Mouse (Mus musculus) MEL (cell line): ENCODE data around the gene Erg. TPM values are rescaled to one million over a fixed set of nuclear protein-coding genes. Genes with fewer than 3 reads are reported as not detected.

Experiments
- DNase-seq: peaks from one replicate; pipeline ENCODE4 v3.0.0; 2011; ENCODE audit warnings: low read depth, low spot score
- H3K27ac ChIP-seq: 2 replicates; pipeline ENCODE4 v1.5.1; 2012; ENCODE audit warnings: low read depth, mild to moderate bottlenecking, control low read depth, low read length, moderate library complexity; ENCODE audit not compliant: control insufficient read depth
- H3K27me3 ChIP-seq, 2 experiments: fragments of 150-350 bp in 1 of 2; sonication (generic) in 1 of 2; 2 replicates each; pipeline ENCODE4 v1.6.1; 2012; ENCODE audit warnings: low read length in 2 of 2, mild to moderate bottlenecking in 2 of 2, improper control_type of control experiment in 1 of 2, moderate library complexity in 1 of 2; ENCODE audit not compliant: insufficient read depth in 2 of 2, control insufficient read depth in 1 of 2
- H3K36me3 ChIP-seq, 2 experiments: 2 replicates each; pipeline ENCODE4 v1.6.1; 2012 to 2014; ENCODE audit warnings: low read length in 2 of 2, improper control_type of control experiment in 1 of 2, inconsistent platforms in 1 of 2, mild to moderate bottlenecking in 1 of 2; ENCODE audit not compliant: insufficient read depth in 2 of 2, control insufficient read depth in 1 of 2
- H3K4me1 ChIP-seq, 2 experiments: fragments of 150-350 bp in 1 of 2; sonication (generic) in 1 of 2; 2 replicates each; pipeline ENCODE4 v1.6.1; 2012; ENCODE audit warnings: low read length in 2 of 2, improper control_type of control experiment in 1 of 2, mild to moderate bottlenecking in 1 of 2; ENCODE audit not compliant: insufficient read depth in 2 of 2, control insufficient read depth in 1 of 2
- H3K4me3 ChIP-seq, 2 experiments: fragments of 150-350 bp in 1 of 2; sonication (generic) in 1 of 2; 2 replicates each; pipeline ENCODE4 v1.5.1; 2012; ENCODE audit warnings: low read depth in 2 of 2, low read length in 2 of 2, mild to moderate bottlenecking in 2 of 2, moderate library complexity in 2 of 2, control low read depth in 1 of 2, improper control_type of control experiment in 1 of 2; ENCODE audit not compliant: control insufficient read depth in 1 of 2, insufficient read depth in 1 of 2
- H3K79me2 ChIP-seq: 2 replicates; pipeline ENCODE4 v1.6.1; 2012; ENCODE audit warnings: mild to moderate bottlenecking, low read length, moderate library complexity; ENCODE audit not compliant: control insufficient read depth, poor library complexity, insufficient read depth
- H3K9ac ChIP-seq: 2 replicates; pipeline ENCODE4 v1.6.1; 2012; ENCODE audit warnings: low read depth, mild to moderate bottlenecking, control low read depth, low read length, moderate library complexity; ENCODE audit not compliant: control insufficient read depth, poor library complexity, severe bottlenecking
- H3K9me3 ChIP-seq: fragments of 150-350 bp; sonication (generic); replicated peaks from 2 replicates; pipeline ENCODE4 v1.6.1; 2012; ENCODE audit warnings: mild to moderate bottlenecking, low read length, improper control_type of control experiment, moderate library complexity; ENCODE audit not compliant: insufficient read depth
- BHLHE40 ChIP-seq: IDR thresholded peaks from 2 replicates; pipeline ENCODE4 v1.6.1; 2012; ENCODE audit warnings: low read depth, mild to moderate bottlenecking, inconsistent platforms, low read length, improper control_type of control experiment, borderline replicate concordance
- CHD2 ChIP-seq: IDR thresholded peaks from 2 replicates; pipeline ENCODE4 v1.6.1; 2011; ENCODE audit warnings: low read length, improper control_type of control experiment
- CTCF ChIP-seq, 3 experiments: IDR thresholded peaks in 2 of 3; conservative IDR thresholded peaks in 1 of 3; 2 replicates each; pipeline ENCODE4 v1.5.1; 2011 to 2012; ENCODE audit warnings: low read length in 3 of 3, low read depth in 2 of 3, mild to moderate bottlenecking in 2 of 3, improper control_type of control experiment in 1 of 3, inconsistent platforms in 1 of 3, mixed read lengths in 1 of 3, moderate library complexity in 1 of 3; ENCODE audit not compliant: control insufficient read depth in 1 of 3, insufficient read depth in 1 of 3, poor library complexity in 1 of 3, severe bottlenecking in 1 of 3
- GATA1 ChIP-seq: IDR thresholded peaks from 2 replicates; pipeline ENCODE4 v1.6.1; 2011; ENCODE audit warnings: low read depth, low read length, improper control_type of control experiment
- JUND ChIP-seq: IDR thresholded peaks from 2 replicates; pipeline ENCODE4 v1.6.1; 2011; ENCODE audit warnings: low read depth, mild to moderate bottlenecking, improper control_type of control experiment, low read length
- MAFK ChIP-seq: IDR thresholded peaks from 2 replicates; pipeline ENCODE4 v1.6.1; 2011; ENCODE audit warnings: low read depth, mild to moderate bottlenecking, low read length, improper control_type of control experiment, borderline replicate concordance
- MAZ ChIP-seq: IDR thresholded peaks from 2 replicates; pipeline ENCODE4 v1.6.1; 2012; ENCODE audit warnings: low read depth, mild to moderate bottlenecking, inconsistent platforms, low read length, improper control_type of control experiment
- MXI1 ChIP-seq: IDR thresholded peaks from 2 replicates; pipeline ENCODE4 v1.6.1; 2011; ENCODE audit warnings: mild to moderate bottlenecking, low read depth, low read length, improper control_type of control experiment
- MYB ChIP-seq: IDR thresholded peaks from 2 replicates; pipeline ENCODE4 v1.6.1; 2011; ENCODE audit warnings: mild to moderate bottlenecking, low read depth, low read length, improper control_type of control experiment
- NELFE ChIP-seq: IDR thresholded peaks from 2 replicates; pipeline ENCODE4 v1.6.1; 2011; ENCODE audit warnings: low read depth, low read length, improper control_type of control experiment
- POLR2A ChIP-seq, 2 experiments: IDR thresholded peaks; 2 replicates each; pipeline ENCODE4 v1.6.1; 2011 to 2012; ENCODE audit warnings: low read length in 2 of 2, mild to moderate bottlenecking in 2 of 2, control low read depth in 1 of 2, improper control_type of control experiment in 1 of 2, low read depth in 1 of 2, moderate library complexity in 1 of 2; ENCODE audit not compliant: control insufficient read depth in 1 of 2, insufficient read depth in 1 of 2, poor library complexity in 1 of 2
- RCOR1 ChIP-seq: IDR thresholded peaks from 2 replicates; pipeline ENCODE4 v1.6.1; 2012; ENCODE audit warnings: low read depth, mild to moderate bottlenecking, inconsistent platforms, low read length, improper control_type of control experiment
- SIN3A ChIP-seq: IDR thresholded peaks from 2 replicates; pipeline ENCODE4 v1.6.1; 2012; ENCODE audit warnings: low read length, improper control_type of control experiment, inconsistent platforms
- TCF12 ChIP-seq: IDR thresholded peaks from 2 replicates; pipeline ENCODE4 v1.6.1; 2014; ENCODE audit warnings: low read depth, mild to moderate bottlenecking, inconsistent platforms, low read length, improper control_type of control experiment, moderate library complexity
- ZKSCAN1 ChIP-seq: IDR thresholded peaks from 2 replicates; pipeline ENCODE4 v1.6.1; 2012; ENCODE audit warnings: low read depth, mild to moderate bottlenecking, inconsistent platforms, low read length, improper control_type of control experiment, moderate library complexity
- ZMIZ1 ChIP-seq: IDR thresholded peaks from 2 replicates; pipeline ENCODE4 v1.6.1; 2012; ENCODE audit warnings: low read depth, mild to moderate bottlenecking, inconsistent platforms, low read length, improper control_type of control experiment, moderate library complexity
- ZNF384 ChIP-seq: IDR thresholded peaks from 2 replicates; pipeline ENCODE4 v1.6.1; 2012; ENCODE audit warnings: low read depth, mild to moderate bottlenecking, inconsistent platforms, low read length, improper control_type of control experiment
- polyA plus RNA-seq, 2 experiments: library from polyadenylated mRNA; stranded (reverse) in 1 of 2; unstranded in 1 of 2; fragments of >175 nt in 1 of 2; fragments of >200 nt in 1 of 2; gene quantifications; 2 replicates each; pipeline versions ENCODE4 v1.2.1 to v1.2.4; 2012; ENCODE audit warnings: low replicate concordance in 2 of 2, low read depth in 1 of 2; ENCODE audit not compliant: insufficient read length in 2 of 2, insufficient read depth in 1 of 2, missing spikeins in 1 of 2
- total RNA-seq: library from RNA; depleted of rRNA; stranded (reverse); fragments of 300-350 nt; gene quantifications from 2 replicates; pipeline ENCODE4 v1.2.3, GENCODE M21; 2012

The Erg gene
- total and polyA plus RNA-seq, 3 experiments = 0.11 to 0.27 TPM; not detected in 1

GRCm38 (mm10) chr16:95398761-95399343 lies 187.5 kb downstream of the Erg start:
- TF ChIP-seq ZNF384 (no peak), CTCF (IDR thresholded peaks at IDR 0.05 in 2 of 3, conservative IDR thresholded peaks at IDR 0.05 in 1 of 3; ENCODE audit: control insufficient read depth in 1 of 3, insufficient read depth in 1 of 3, low read depth in 2 of 3, low read length in 3 of 3, poor library complexity in 1 of 3, severe bottlenecking in 1 of 3) (no peak), JUND (no peak), MYB (no peak), SIN3A (no peak), MAZ (no peak), MXI1 (no peak), CHD2 (no peak), ZMIZ1 (no peak), NELFE (no peak), GATA1 (no peak)
- no peak for DNase-seq
- H3K36me3 ChIP-seq = no peaks in the 10 kb centered on the region

GRCm38 (mm10) chr16:95390787-95391186 lies 195.6 kb downstream of the Erg start:
- Histone ChIP-seq H3K27me3 (no peaks in the 10 kb centered on the region), H3K4me3 (no peak overlapping the region), H3K4me1 (peaks cover 0 to 16% of the 10 kb centered on the region in 2 experiments), H3K9ac (no peak overlapping the region), H3K79me2 (no peaks in the 10 kb centered on the region), H3K36me3 (peaks cover 0 to 8% of the 10 kb centered on the region in 2 experiments; a peak in 1 of 4 replicates), H3K9me3 (no peaks in the 10 kb centered on the region), H3K27ac (no peak overlapping the region)
- DNase-seq = no peak
- TF ChIP-seq ZKSCAN1 (no peak), MAFK (no peak), RCOR1 (no peak), POLR2A (IDR thresholded peaks at IDR 0.05; ENCODE audit: control insufficient read depth in 1 of 2, insufficient read depth in 1 of 2, low read depth in 1 of 2, low read length in 2 of 2, poor library complexity in 1 of 2) (no peak), BHLHE40 (no peak), TCF12 (no peak), ZNF384 (no peak)

More at GRCm38 (mm10) chr16:95398761-95399343, 187.5 kb downstream of the Erg start:
- H3K27me3 ChIP-seq = no peaks in the 10 kb centered on the region
- no peak overlapping the region for H3K4me3 ChIP-seq
- no peaks in the 10 kb centered on the region for H3K9me3 ChIP-seq
- no peak overlapping the region for H3K9ac ChIP-seq
- H3K79me2 ChIP-seq = no peaks in the 10 kb centered on the region
- no peak overlapping the region for H3K27ac ChIP-seq
- no peaks in the 10 kb centered on the region for H3K4me1 ChIP-seq
